Mouse (Mus musculus): ENCODE data around the gene Fgd5. TPM values are rescaled to one million over a fixed set of nuclear protein-coding genes. Genes with fewer than 3 reads are reported as not detected.

Fgd5 gene
- polyA plus RNA-seq, 1 experiment from 2014 or later = 14.0 TPM

DNA sequence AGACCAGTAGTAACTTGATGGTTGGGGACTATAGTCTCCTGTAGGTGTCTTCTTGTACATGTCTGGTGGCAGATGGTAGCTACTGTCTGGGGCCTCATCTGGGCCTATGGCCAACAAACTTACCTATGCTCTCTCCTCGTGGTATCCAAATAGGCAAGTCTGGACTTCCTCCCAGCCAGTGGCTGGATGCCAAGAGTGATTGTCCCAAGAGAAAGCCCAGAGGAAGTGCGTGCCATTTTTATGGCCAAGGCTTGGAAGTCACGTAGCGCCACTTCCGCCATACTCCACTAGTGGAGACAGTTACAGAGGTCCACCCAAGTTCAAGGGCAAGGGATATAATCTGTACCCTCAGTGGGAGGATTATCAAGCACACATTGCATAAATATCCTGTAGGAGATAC, 62.6 kb downstream of the Fgd5 start:
- Histone ChIP-seq H3K36me3 (no peaks in the 10 kb centered on the region), H3K27ac (no peak overlapping the region), H3K4me3 (no peak overlapping the region), H3K27me3 (replicated peaks) (no peaks in the 10 kb centered on the region), H3K9ac (no peak overlapping the region), H3K4me1 (no peaks in the 10 kb centered on the region), H3K9me3 (no peaks in the 10 kb centered on the region), H3K4me2 (replicated peaks) (no peak overlapping the region)
- WGBS = 88% methylated on average over 5 of the region's 5 CpGs
- ATAC-seq (ENCODE audit: low FRiP score, low read depth) = no peak

DNA sequence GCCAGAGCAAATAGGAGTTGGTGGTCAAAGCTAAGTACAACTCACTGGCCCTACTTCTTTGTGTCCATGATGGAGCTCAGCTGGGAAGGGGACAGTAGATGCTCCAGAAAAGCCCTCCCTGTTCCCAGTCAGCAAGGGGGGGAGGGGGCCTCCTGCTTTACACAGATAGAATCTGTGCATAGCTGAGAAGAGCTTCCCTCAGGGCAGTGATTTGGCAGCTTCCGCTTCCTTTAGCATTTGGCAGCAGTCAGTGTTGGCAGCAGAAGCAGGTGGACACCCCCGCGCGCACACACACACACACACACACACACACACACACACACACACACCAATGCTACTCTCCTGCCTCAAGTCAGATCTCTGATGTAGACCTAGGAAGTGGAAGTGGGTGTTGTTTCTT, 63.4 kb downstream of the Fgd5 start:
- Histone ChIP-seq H3K9me3 (no peaks in the 10 kb centered on the region), H3K4me1 (no peaks in the 10 kb centered on the region), H3K27me3 (replicated peaks) (no peaks in the 10 kb centered on the region), H3K9ac (no peak overlapping the region), H3K36me3 (no peaks in the 10 kb centered on the region), H3K4me3 (no peak overlapping the region), H3K27ac (no peak overlapping the region), H3K4me2 (replicated peaks) (no peak overlapping the region)
- no peak for ATAC-seq (ENCODE audit: low FRiP score, low read depth)
- WGBS = 85% methylated on average over 4 of the region's 4 CpGs

DNA sequence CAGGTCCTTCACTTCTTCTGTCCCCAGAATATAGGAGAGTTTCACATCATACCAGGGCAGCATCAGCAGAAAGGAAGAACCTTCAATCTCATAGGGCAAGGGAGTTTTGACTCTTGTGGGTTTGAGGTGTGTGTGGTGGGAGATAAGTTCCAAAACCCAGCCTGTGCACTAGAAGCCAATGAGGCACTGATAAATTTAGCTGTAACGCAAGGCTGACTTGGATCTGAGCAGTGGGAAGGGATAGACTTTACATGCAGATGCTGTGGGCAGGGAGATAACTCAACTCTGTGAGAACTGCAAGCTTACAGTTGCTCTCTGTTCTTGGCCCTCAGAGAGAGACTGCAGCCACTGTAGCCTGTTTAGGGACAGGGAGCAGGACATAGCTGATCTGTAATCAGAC, 64.2 kb downstream of the Fgd5 start:
- no peak for ATAC-seq (ENCODE audit: low FRiP score, low read depth)
- H3K27ac ChIP-seq = no peak overlapping the region
- no peaks in the 10 kb centered on the region for H3K4me1 ChIP-seq
- 94% methylated on average over 1 of the region's 1 CpGs for WGBS
- no peak overlapping the region for H3K9ac ChIP-seq
- H3K4me3 ChIP-seq = no peak overlapping the region
- H3K27me3 ChIP-seq (replicated peaks) = no peaks in the 10 kb centered on the region
- no peak overlapping the region for H3K4me2 ChIP-seq (replicated peaks)
- no peaks in the 10 kb centered on the region for H3K36me3 ChIP-seq
- H3K9me3 ChIP-seq = no peaks in the 10 kb centered on the region

DNA sequence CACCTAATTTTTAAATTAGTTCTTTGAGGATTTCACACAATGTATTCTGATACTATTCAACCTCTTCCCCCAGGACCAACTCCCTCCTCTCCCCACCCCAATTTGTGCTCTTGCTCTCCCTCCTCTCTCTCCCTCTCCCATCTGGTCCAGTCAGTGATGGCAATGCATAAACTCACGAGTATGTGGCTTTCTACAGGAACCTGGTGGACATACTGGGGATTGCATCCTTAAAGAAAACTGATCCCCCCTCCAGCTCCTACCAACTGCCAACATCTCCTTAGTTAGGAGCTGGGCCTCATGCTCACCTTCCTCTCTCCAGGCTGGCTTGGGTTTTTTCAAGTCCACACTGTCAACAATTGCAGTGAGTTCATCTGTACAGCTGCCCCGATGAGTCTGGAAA, 79.1 kb downstream of the Fgd5 start:
- peaks cover 6% of the 10 kb centered on the region; the same call in 1 of the 2 replicates for H3K4me1 ChIP-seq
- H3K4me3 ChIP-seq = no peak overlapping the region
- no peaks in the 10 kb centered on the region for H3K9me3 ChIP-seq
- WGBS = 55% methylated on average over 2 of the region's 2 CpGs
- no peak overlapping the region for H3K9ac ChIP-seq
- no peak overlapping the region for H3K4me2 ChIP-seq (replicated peaks)
- H3K27me3 ChIP-seq (replicated peaks) = no peaks in the 10 kb centered on the region
- H3K36me3 ChIP-seq = no peaks in the 10 kb centered on the region; the same call in 1 of the 2 replicates
- ATAC-seq (ENCODE audit: low FRiP score, low read depth) = no peak
- H3K27ac ChIP-seq = no peak overlapping the region

DNA sequence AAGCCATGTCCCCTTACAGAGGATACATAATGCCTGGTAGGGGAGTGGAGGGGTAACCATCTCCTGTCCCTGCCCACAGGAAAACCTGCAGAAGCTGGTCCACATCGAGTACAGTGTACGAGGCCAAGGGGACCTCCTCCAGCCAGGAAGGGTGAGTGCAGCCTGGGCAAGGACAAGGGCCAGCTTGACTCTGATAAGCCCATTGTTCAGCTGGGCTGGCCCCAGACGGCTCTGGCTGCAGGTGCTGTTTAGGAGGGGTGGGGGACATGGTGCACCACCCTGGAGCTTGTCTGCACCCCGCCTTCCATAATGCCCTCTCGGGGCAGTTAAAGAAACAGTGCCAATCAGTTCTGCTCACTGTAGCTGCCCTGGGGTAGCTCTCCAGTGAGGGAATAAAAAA, 83.0 kb downstream of the Fgd5 start:
- ATAC-seq (ENCODE audit: low FRiP score, low read depth) = no peak
- no peaks in the 10 kb centered on the region for H3K9me3 ChIP-seq
- no peak overlapping the region for H3K4me2 ChIP-seq (replicated peaks)
- H3K4me1 ChIP-seq = peaks cover 6% of the 10 kb centered on the region; the same call in 1 of the 2 replicates
- H3K4me3 ChIP-seq = no peak overlapping the region
- no peaks in the 10 kb centered on the region for H3K27me3 ChIP-seq (replicated peaks)
- H3K27ac ChIP-seq = no peak overlapping the region
- no peak overlapping the region for H3K9ac ChIP-seq
- 54% methylated on average over 5 of the region's 5 CpGs for WGBS
- H3K36me3 ChIP-seq = no peaks in the 10 kb centered on the region; the same call in 1 of the 2 replicates

DNA sequence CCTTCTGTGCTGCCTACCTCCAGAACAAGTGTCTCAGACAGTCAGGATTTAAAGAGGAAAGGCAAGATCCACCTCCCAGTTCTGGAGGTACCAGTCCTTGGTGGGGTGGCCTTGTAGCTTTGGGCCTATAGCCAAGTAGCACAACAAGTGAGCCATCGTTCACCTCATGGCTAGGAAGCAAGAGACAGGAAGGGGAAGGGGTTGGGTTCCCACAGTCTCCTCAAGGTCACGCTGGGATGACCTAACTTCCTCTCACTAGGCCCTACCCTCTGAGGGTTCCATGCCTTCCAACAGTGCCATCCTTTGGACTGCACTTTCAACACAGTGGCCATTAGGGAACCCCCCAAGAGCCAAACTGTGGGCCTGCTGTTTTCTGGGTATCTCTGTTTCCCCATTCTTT, 84.8 kb downstream of the Fgd5 start:
- Histone ChIP-seq H3K4me2 (replicated peaks) (no peak overlapping the region), H3K9me3 (no peaks in the 10 kb centered on the region), H3K4me1 (peaks cover 6% of the 10 kb centered on the region; the same call in 1 of the 2 replicates), H3K36me3 (no peaks in the 10 kb centered on the region), H3K4me3 (no peak overlapping the region), H3K27ac (no peak overlapping the region), H3K27me3 (replicated peaks) (no peaks in the 10 kb centered on the region), H3K9ac (no peak overlapping the region)
- no peak for ATAC-seq (ENCODE audit: low FRiP score, low read depth)
- 91% methylated on average over 2 of the region's 2 CpGs for WGBS

DNA sequence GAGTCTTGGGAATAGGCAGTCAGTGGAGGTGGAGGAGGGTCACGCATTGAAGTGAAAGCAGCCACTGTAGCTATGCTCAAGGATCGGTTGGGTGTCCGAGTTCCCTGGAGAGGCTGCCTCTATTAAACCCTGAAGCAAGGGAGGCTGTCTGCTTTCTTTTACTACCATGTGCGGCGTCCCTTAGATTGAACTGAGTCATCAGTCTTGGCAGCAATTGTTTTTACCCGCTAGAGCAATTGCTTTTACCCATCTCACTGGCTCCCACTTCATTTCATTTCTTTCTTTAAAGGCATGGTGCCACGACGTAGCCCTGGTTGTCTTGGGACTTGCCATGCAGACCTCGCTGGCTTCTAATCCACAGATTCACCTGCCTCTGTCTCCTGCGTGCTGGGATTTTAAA, 85.4 kb downstream of the Fgd5 start:
- Histone ChIP-seq H3K36me3 (no peaks in the 10 kb centered on the region), H3K4me3 (no peak overlapping the region), H3K9me3 (no peaks in the 10 kb centered on the region), H3K27ac (no peak overlapping the region), H3K4me1 (peaks cover 6% of the 10 kb centered on the region; the same call in 1 of the 2 replicates), H3K9ac (no peak overlapping the region), H3K27me3 (replicated peaks) (no peaks in the 10 kb centered on the region), H3K4me2 (replicated peaks) (no peak overlapping the region)
- ATAC-seq (ENCODE audit: low FRiP score, low read depth) = no peak
- 70% methylated on average over 10 of the region's 10 CpGs for WGBS

DNA sequence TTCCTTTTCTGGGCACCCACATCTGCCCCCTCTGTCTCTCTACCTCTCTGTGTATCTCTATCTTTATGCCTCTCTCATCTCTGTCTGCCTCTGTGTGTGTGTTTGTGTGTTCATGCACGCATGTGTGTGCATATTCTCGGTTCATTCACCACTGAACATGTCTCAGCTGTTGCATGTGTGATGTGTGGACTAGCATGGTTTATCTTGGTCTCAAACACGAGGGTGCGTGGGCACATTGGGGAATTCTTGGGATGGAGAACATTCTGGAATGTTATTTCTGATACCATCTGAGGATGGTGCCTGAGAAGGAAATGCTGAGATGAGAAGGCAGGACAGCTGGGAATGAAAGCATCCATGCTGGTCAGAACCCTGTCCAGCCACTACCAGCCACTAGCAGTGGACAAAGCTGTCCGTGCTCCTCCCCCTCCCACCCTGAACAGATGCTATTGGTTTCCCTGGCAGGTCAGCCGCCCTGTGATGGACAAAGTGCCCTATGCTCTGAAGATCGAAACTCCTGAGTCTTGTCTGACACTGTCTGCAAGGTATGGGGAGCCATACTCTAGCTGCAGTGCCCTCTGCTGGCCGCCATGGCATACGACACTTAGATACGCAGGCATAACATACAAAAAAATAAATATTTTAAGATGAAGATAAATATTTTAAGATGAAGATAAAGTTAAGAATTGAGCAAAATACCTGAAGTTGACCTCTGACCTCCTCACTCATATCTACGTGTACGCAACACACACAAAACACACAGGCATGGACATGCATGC, 87.2 kb downstream of the Fgd5 start:
- H3K27ac ChIP-seq = no peak overlapping the region
- no peaks in the 10 kb centered on the region for H3K9me3 ChIP-seq
- H3K4me1 ChIP-seq = peaks cover 6% of the 10 kb centered on the region; the same call in 1 of the 2 replicates
- no peak overlapping the region for H3K9ac ChIP-seq
- H3K4me2 ChIP-seq (replicated peaks) = no peak overlapping the region
- no peaks in the 10 kb centered on the region for H3K27me3 ChIP-seq (replicated peaks)
- no peaks in the 10 kb centered on the region for H3K36me3 ChIP-seq
- H3K4me3 ChIP-seq = no peak overlapping the region
- ATAC-seq (ENCODE audit: low FRiP score, low read depth) = peak; percentile 39; the same call in 1 of the 2 replicates
- WGBS = 55% methylated on average over 12 of the region's 12 CpGs

DNA sequence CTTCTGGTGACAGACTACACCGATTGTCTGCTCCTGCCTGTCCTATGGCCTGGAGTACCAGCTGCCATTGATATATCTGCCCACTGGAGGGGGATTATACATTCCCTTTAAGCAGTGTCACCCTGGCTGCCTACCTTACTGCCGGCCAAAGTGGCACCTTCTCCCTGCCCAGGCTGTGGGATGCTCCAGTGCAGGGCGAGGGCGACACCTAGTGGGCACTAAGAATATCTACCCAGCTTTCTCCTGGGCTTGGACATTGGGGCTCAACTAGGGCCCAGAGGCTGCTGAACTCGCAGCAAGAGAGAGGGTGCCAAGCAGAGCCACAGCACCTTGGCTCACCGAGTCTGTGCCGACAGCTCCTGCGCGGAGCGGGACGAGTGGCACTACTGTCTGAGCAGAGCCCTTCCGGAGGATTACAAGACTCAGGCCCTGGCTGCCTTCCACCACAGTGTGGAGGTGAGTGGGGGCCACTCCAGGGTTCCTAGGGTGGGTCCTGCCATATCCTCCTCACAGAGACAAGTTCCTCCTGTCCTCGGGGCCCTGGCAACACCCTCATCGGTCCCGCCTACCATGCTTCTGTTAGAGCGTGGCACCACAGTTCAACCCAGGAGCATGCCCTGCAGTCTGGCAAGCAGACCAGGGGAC, 88.6 kb downstream of the Fgd5 start:
- no peaks in the 10 kb centered on the region for H3K4me1 ChIP-seq
- no peaks in the 10 kb centered on the region for H3K9me3 ChIP-seq
- no peak overlapping the region for H3K4me2 ChIP-seq (replicated peaks)
- no peak overlapping the region for H3K9ac ChIP-seq
- no peaks in the 10 kb centered on the region for H3K27me3 ChIP-seq (replicated peaks)
- H3K4me3 ChIP-seq = no peak overlapping the region
- WGBS = 28% methylated on average over 16 of the region's 16 CpGs
- no peaks in the 10 kb centered on the region for H3K36me3 ChIP-seq
- no peak overlapping the region for H3K27ac ChIP-seq
- peak; percentile 78 for ATAC-seq (ENCODE audit: low FRiP score, low read depth)

DNA sequence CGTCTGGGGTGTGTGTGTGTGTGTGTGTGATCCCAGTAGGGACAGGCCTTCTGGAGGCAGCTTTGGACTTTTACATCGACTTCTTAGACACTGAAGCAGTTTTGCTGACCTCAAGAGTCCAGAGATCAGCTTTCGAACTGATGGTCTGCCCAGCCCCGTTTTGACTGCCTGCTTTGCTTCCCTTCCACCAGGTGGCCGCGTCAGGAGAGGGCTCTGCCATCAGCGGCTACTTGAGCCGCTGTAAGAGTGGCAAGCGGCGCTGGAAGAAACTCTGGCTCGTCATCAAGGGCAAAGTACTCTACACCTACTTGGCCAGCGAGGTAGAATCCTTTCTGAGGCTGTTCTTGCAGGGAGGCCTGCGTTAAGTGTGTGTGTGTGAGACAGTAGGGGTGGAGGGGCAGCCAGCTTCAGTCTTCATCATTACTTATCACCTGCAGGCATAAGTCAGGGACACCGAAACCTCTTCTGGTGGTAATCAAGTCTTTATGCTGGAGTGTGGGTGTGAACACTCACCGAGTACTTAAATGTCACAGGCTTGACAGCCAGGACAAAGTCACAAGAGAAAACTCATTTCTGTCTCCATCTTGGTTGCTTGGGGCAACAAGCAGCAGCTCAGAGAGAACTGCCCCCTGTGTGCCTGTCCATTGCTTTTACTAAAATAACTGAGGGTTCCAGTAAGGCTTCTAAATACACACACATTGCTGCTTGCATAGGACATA, 92.6 kb downstream of the Fgd5 start:
- Histone ChIP-seq H3K9me3 (no peaks in the 10 kb centered on the region), H3K27me3 (replicated peaks) (no peaks in the 10 kb centered on the region), H3K9ac (no peak overlapping the region), H3K4me1 (no peaks in the 10 kb centered on the region), H3K4me2 (replicated peaks) (no peak overlapping the region), H3K4me3 (no peak overlapping the region), H3K36me3 (no peaks in the 10 kb centered on the region), H3K27ac (no peak overlapping the region)
- no peak for ATAC-seq (ENCODE audit: low FRiP score, low read depth)
- 57% methylated on average over 15 of the region's 15 CpGs for WGBS

DNA sequence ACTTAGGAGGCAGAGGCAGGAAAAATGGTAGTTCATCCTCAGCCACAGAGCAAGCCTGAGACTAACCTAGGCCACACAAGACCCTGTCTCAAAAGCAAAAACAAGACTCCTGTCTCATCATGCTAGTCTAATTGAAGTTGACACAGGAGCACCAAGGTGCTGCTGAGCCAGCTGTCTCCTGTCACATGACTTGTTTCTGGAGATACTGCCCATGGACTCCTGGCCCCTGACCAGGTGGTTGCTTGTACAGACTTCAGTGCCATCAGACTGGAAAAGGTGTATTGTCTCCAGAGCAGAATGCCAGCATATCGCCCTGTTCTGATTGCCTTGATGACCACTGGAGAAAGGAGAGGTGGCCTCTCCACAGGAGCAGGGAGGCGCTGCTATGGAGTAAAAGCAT, 102.1 kb downstream of the Fgd5 start:
- H3K9me3 ChIP-seq = no peaks in the 10 kb centered on the region
- H3K4me1 ChIP-seq = no peaks in the 10 kb centered on the region
- ATAC-seq (ENCODE audit: low FRiP score, low read depth) = no peak
- H3K27me3 ChIP-seq (replicated peaks) = no peaks in the 10 kb centered on the region
- no peak overlapping the region for H3K4me3 ChIP-seq
- no peak overlapping the region for H3K9ac ChIP-seq
- no peaks in the 10 kb centered on the region for H3K36me3 ChIP-seq
- 84% methylated on average over 2 of the region's 2 CpGs for WGBS
- no peak overlapping the region for H3K27ac ChIP-seq
- H3K4me2 ChIP-seq (replicated peaks) = no peak overlapping the region

DNA sequence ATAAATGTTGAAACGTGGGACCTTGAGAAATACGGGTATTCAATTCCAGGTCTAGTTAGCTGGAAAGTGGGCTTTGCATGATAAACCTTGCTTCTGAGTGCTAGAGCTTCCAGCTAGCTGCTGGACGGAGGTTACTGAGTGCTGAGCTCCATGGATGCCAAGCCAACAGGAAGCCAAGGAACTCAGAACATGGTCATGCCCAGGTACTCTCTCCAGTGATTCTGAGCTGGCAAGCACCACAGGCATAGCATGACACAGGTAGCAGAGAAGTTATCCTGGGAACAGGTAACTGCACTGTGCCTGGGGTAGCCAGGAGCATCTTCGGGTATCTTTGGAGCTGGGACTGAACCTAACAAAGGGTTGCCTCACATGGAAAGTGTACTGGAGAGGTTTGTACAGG, 104.1 kb downstream of the Fgd5 start:
- H3K36me3 ChIP-seq = no peaks in the 10 kb centered on the region
- no peak overlapping the region for H3K4me3 ChIP-seq
- 84% methylated on average over 4 of the region's 4 CpGs for WGBS
- H3K27ac ChIP-seq = no peak overlapping the region
- H3K27me3 ChIP-seq (replicated peaks) = no peaks in the 10 kb centered on the region
- H3K4me1 ChIP-seq = no peaks in the 10 kb centered on the region
- no peak overlapping the region for H3K4me2 ChIP-seq (replicated peaks)
- no peaks in the 10 kb centered on the region for H3K9me3 ChIP-seq
- no peak overlapping the region for H3K9ac ChIP-seq
- ATAC-seq (ENCODE audit: low FRiP score, low read depth) = no peak

Data from neural tube, embryonic 12.5 days (tissue).